Mouse (Mus musculus) CH12.LX (cell line): ENCODE measurements around the gene Il1rl2. TPM values are rescaled to one million over a fixed set of nuclear protein-coding genes. Genes with fewer than 3 reads are reported as not detected.

Experiments
- DNase-seq: peaks from one replicate; pipeline ENCODE4 v3.0.0-alpha.2; 2013; ENCODE audit errors: extremely low read depth
- H3K27ac ChIP-seq: 2 replicates; pipeline ENCODE4 v1.5.1; 2012; ENCODE audit warnings: low read depth, mild to moderate bottlenecking, control low read depth, moderate library complexity; ENCODE audit not compliant: insufficient read depth
- H3K27me3 ChIP-seq: replicated peaks from 2 replicates; pipeline ENCODE3; 2012; ENCODE audit warnings: inconsistent platforms
- H3K36me3 ChIP-seq, 2 experiments: replicated peaks in 1 of 2; 2 replicates each; pipeline versions ENCODE3 to v1.6.1; 2012; ENCODE audit warnings: inconsistent platforms in 1 of 2, low read length in 1 of 2, mild to moderate bottlenecking in 1 of 2, mixed read lengths in 1 of 2, moderate library complexity in 1 of 2; ENCODE audit not compliant: control insufficient read depth in 1 of 2, insufficient read depth in 1 of 2
- H3K4me1 ChIP-seq, 2 experiments: 2 replicates each; pipeline ENCODE4 v1.6.1; 2012; ENCODE audit warnings: inconsistent platforms in 1 of 2, moderate library complexity in 1 of 2; ENCODE audit not compliant: insufficient read depth in 2 of 2, control insufficient read depth in 1 of 2
- H3K4me2 ChIP-seq: 2 replicates; pipeline ENCODE4 v1.6.1; 2012; ENCODE audit warnings: low read depth, mild to moderate bottlenecking, control low read depth; ENCODE audit not compliant: poor library complexity, insufficient read depth, severe bottlenecking
- H3K4me3 ChIP-seq, 3 experiments: fragments of 150-350 bp in 1 of 3; sonication (generic) in 1 of 3; replicated peaks in 1 of 3; 2 replicates each; pipeline versions ENCODE3 to v1.5.1; 2011 to 2012; ENCODE audit warnings: low read depth in 2 of 3, low read length in 2 of 3, mild to moderate bottlenecking in 2 of 3, moderate library complexity in 2 of 3, control low read depth in 1 of 3, improper control_type of control experiment in 1 of 3, inconsistent platforms in 1 of 3, mixed read lengths in 1 of 3; ENCODE audit not compliant: poor library complexity in 1 of 3
- H3K79me2 ChIP-seq: replicated peaks from 2 replicates; pipeline ENCODE4 v1.6.1; 2012; ENCODE audit warnings: mild to moderate bottlenecking, moderate library complexity; ENCODE audit not compliant: control insufficient read depth, poor library complexity, insufficient read depth, severe bottlenecking; ENCODE audit errors: extremely low read depth
- H3K9ac ChIP-seq: 2 replicates; pipeline ENCODE4 v1.6.1; 2012; ENCODE audit warnings: low read depth, mild to moderate bottlenecking, control low read depth, moderate library complexity; ENCODE audit not compliant: insufficient read depth
- H3K9me3 ChIP-seq: replicated peaks from 2 replicates; pipeline ENCODE3; 2012; ENCODE audit warnings: low read length, inconsistent platforms, mixed read lengths
- CHD2 ChIP-seq: IDR thresholded peaks from 2 replicates; pipeline ENCODE4 v1.6.1; 2011; ENCODE audit warnings: low read length, improper control_type of control experiment
- CTCF ChIP-seq, 2 experiments: IDR thresholded peaks in 1 of 2; conservative IDR thresholded peaks in 1 of 2; 2 replicates each; pipeline ENCODE4 v1.5.1; 2011 to 2012; ENCODE audit warnings: low read depth in 2 of 2, low read length in 2 of 2, improper control_type of control experiment in 1 of 2, inconsistent platforms in 1 of 2, mild to moderate bottlenecking in 1 of 2, moderate library complexity in 1 of 2
- E2F4 ChIP-seq: IDR thresholded peaks from 2 replicates; pipeline ENCODE4 v1.6.1; 2011; ENCODE audit warnings: low read depth, low read length, improper control_type of control experiment; ENCODE audit not compliant: insufficient replicate concordance
- ELF1 ChIP-seq: IDR thresholded peaks from 2 replicates; pipeline ENCODE4 v1.6.1; 2014; ENCODE audit warnings: low read depth, mild to moderate bottlenecking, inconsistent platforms, low read length, improper control_type of control experiment
- EP300 ChIP-seq: IDR thresholded peaks from 2 replicates; pipeline ENCODE4 v1.6.1; 2011; ENCODE audit warnings: low read length, improper control_type of control experiment
- ETS1 ChIP-seq: conservative IDR thresholded peaks from 2 replicates; pipeline ENCODE4 v1.6.1; 2012; ENCODE audit warnings: low read depth, mild to moderate bottlenecking, inconsistent platforms, low read length, improper control_type of control experiment, moderate library complexity
- GABPA ChIP-seq: IDR thresholded peaks from 2 replicates; pipeline ENCODE4 v1.6.1; 2012; ENCODE audit warnings: low read depth, low read length, improper control_type of control experiment, inconsistent platforms; ENCODE audit not compliant: insufficient replicate concordance
- IRF4 ChIP-seq: IDR thresholded peaks from 2 replicates; pipeline ENCODE4 v1.6.1; 2014; ENCODE audit warnings: low read depth, mild to moderate bottlenecking, inconsistent platforms, low read length, improper control_type of control experiment
- JUND ChIP-seq: conservative IDR thresholded peaks from 2 replicates; pipeline ENCODE4 v1.6.1; 2011; ENCODE audit warnings: low read depth, low read length, improper control_type of control experiment
- KAT2A ChIP-seq: IDR thresholded peaks from 2 replicates; pipeline ENCODE4 v1.6.1; 2012; ENCODE audit warnings: low read length, improper control_type of control experiment, inconsistent platforms; ENCODE audit not compliant: insufficient replicate concordance
- MAX ChIP-seq: IDR thresholded peaks from 2 replicates; pipeline ENCODE4 v1.6.1; 2011; ENCODE audit warnings: low read length, improper control_type of control experiment
- MEF2A ChIP-seq: IDR thresholded peaks from 2 replicates; pipeline ENCODE4 v1.6.1; 2014; ENCODE audit warnings: low read depth, mild to moderate bottlenecking, inconsistent platforms, low read length, improper control_type of control experiment, borderline replicate concordance
- MXI1 ChIP-seq: IDR thresholded peaks from 2 replicates; pipeline ENCODE4 v1.6.1; 2011; ENCODE audit warnings: mild to moderate bottlenecking, low read depth, low read length, improper control_type of control experiment
- MYC ChIP-seq: IDR thresholded peaks from 2 replicates; pipeline ENCODE4 v1.6.1; 2011; ENCODE audit warnings: low read depth, mild to moderate bottlenecking, improper control_type of control experiment, low read length
- NELFE ChIP-seq: IDR thresholded peaks from 2 replicates; pipeline ENCODE4 v1.6.1; 2011; ENCODE audit warnings: low read depth, low read length, improper control_type of control experiment
- NRF1 ChIP-seq: IDR thresholded peaks from 2 replicates; pipeline ENCODE4 v1.6.1; 2014; ENCODE audit warnings: low read depth, mild to moderate bottlenecking, inconsistent platforms, low read length, improper control_type of control experiment, moderate library complexity
- POLR2AphosphoS2 ChIP-seq: IDR thresholded peaks from 2 replicates; pipeline ENCODE4 v1.6.1; 2011; ENCODE audit warnings: low read depth, low read length, improper control_type of control experiment
- RAD21 ChIP-seq: IDR thresholded peaks from 2 replicates; pipeline ENCODE4 v1.6.1; 2011; ENCODE audit warnings: low read depth, mild to moderate bottlenecking, low read length, improper control_type of control experiment, moderate library complexity
- RCOR1 ChIP-seq: conservative IDR thresholded peaks from 2 replicates; pipeline ENCODE4 v1.6.1; 2012; ENCODE audit warnings: low read depth, mild to moderate bottlenecking, inconsistent platforms, low read length, improper control_type of control experiment
- SMC3 ChIP-seq: IDR thresholded peaks from 2 replicates; pipeline ENCODE4 v1.6.1; 2011; ENCODE audit warnings: low read depth, low read length, improper control_type of control experiment
- TBP ChIP-seq: conservative IDR thresholded peaks from 2 replicates; pipeline ENCODE4 v1.6.1; 2011; ENCODE audit warnings: low read depth, low read length, improper control_type of control experiment
- TCF12 ChIP-seq: IDR thresholded peaks from 2 replicates; pipeline ENCODE4 v1.6.1; 2014; ENCODE audit warnings: low read depth, mild to moderate bottlenecking, inconsistent platforms, low read length, improper control_type of control experiment
- UBTF ChIP-seq: IDR thresholded peaks from 2 replicates; pipeline ENCODE4 v1.6.1; 2012; ENCODE audit warnings: low read depth, mild to moderate bottlenecking, inconsistent platforms, low read length, improper control_type of control experiment, moderate library complexity
- USF1 ChIP-seq: IDR thresholded peaks from 2 replicates; pipeline ENCODE4 v1.6.1; 2014; ENCODE audit warnings: low read depth, mild to moderate bottlenecking, inconsistent platforms, low read length, improper control_type of control experiment
- USF2 ChIP-seq: conservative IDR thresholded peaks from 2 replicates; pipeline ENCODE4 v1.6.1; 2011; ENCODE audit warnings: low read depth, low read length, improper control_type of control experiment
- ZC3H11A ChIP-seq: IDR thresholded peaks from 2 replicates; pipeline ENCODE4 v1.6.1; 2012; ENCODE audit warnings: low read depth, mild to moderate bottlenecking, inconsistent platforms, low read length, improper control_type of control experiment
- ZMIZ1 ChIP-seq: IDR thresholded peaks from 2 replicates; pipeline ENCODE4 v1.6.1; 2012; ENCODE audit warnings: low read depth, mild to moderate bottlenecking, inconsistent platforms, low read length, improper control_type of control experiment
- ZNF384 ChIP-seq: IDR thresholded peaks from 2 replicates; pipeline ENCODE4 v1.6.1; 2012; ENCODE audit warnings: low read depth, low read length, improper control_type of control experiment, inconsistent platforms
- dilution Hi-C: fragments of 300-500 bp; cut with MboI; formaldehyde crosslinking; loops from 2 replicates; pipeline ENCODE4 v1.14.3; 2020; ENCODE audit warnings: low sequenced_read_pairs; ENCODE audit not compliant: extremely low pct_unique_long_range_greater_than_20kb, extremely low pct_ligation_motif_present
- in situ Hi-C: fragments of 300-500 bp; cut with MboI; formaldehyde crosslinking; loops from 3 replicates; pipeline ENCODE4 v1.14.3; 2019; ENCODE audit warnings: low sequenced_read_pairs, low pct_ligation_motif_present, low pct_unique_long_range_greater_than_20kb, mixed read lengths
- polyA plus RNA-seq: library from polyadenylated mRNA; unstranded; fragments of >175 nt; gene quantifications from 2 replicates; pipeline ENCODE4 v1.2.1, GENCODE M21; 2012; ENCODE audit warnings: low read depth; ENCODE audit not compliant: insufficient read length
- total RNA-seq, 2 experiments: library from RNA; depleted of rRNA; stranded (reverse); fragments of 300-350 nt in 1 of 2; fragments of >200 nt in 1 of 2; gene quantifications; 2 replicates each; pipeline ENCODE4 v1.2.3; 2012 to 2014

Il1rl2 gene
- total and polyA plus RNA-seq, 3 experiments = not detected

GRCm38 (mm10) chr1:40376745-40377144 is 52.3 kb downstream of the Il1rl2 start:
- Histone ChIP-seq H3K36me3 (no peaks in the 10 kb centered on the region), H3K9me3 (no peaks in the 10 kb centered on the region), H3K27me3 (no peaks in the 10 kb centered on the region), H3K4me1 (peaks cover 3 to 4% of the 10 kb centered on the region in 2 experiments; a peak in 2 of 4 replicates), H3K27ac (no peak overlapping the region), H3K4me3 (no peak overlapping the region), H3K79me2 (no peaks in the 10 kb centered on the region), H3K4me2 (no peak overlapping the region), H3K9ac (no peak overlapping the region)
- DNase-seq = no peak
- dilution Hi-C loops = no loop called here
- TF ChIP-seq ZNF384 (no peak), NRF1 (no peak), USF2 (no peak), RCOR1 (no peak), TCF12 (no peak), MYC (no peak), MEF2A (no peak), NELFE (no peak), E2F4 (no peak), GABPA (no peak)
- in situ Hi-C loops = loop anchor here (5.0 to 25.0 kb wide), 4 partner anchors 242 to 689 kb away; no protein-coding TSS in a partner anchor

GRCm38 (mm10) chr1:40378794-40379193 is 54.4 kb downstream of the Il1rl2 start:
- TF ChIP-seq GABPA (no peak), TCF12 (no peak), ZMIZ1 (no peak), E2F4 (no peak), JUND (no peak), POLR2AphosphoS2 (no peak), ETS1 (no peak), USF1 (no peak), MAX (no peak), USF2 (no peak), TBP (no peak), MXI1 (no peak), EP300 (no peak), RAD21 (peak; percentile 95), ELF1 (no peak), ZC3H11A (0 out of 2 replicates have a peak, but pooled peaks have one; percentile 28), UBTF (no peak), RCOR1 (no peak), CTCF (conservative IDR thresholded peaks at IDR 0.05 in 1 of 2, IDR thresholded peaks at IDR 0.05 in 1 of 2; ENCODE audit: low read depth in 2 of 2, low read length in 2 of 2) (peak; percentile 90 to 93), IRF4 (no peak), CHD2 (no peak), KAT2A (no peak), SMC3 (peak; percentile 85)
- no peak overlapping the region for H3K9ac ChIP-seq
- no peaks in the 10 kb centered on the region for H3K36me3 ChIP-seq
- H3K4me3 ChIP-seq = no peak overlapping the region
- H3K27me3 ChIP-seq = no peaks in the 10 kb centered on the region
- peaks cover 3 to 4% of the 10 kb centered on the region in 2 experiments; a peak in 2 of 4 replicates for H3K4me1 ChIP-seq
- no peaks in the 10 kb centered on the region for H3K9me3 ChIP-seq
- in situ Hi-C loops (loop anchor here (5.0 to 25.0 kb wide), 4 partner anchors 244 to 691 kb away; no protein-coding TSS in a partner anchor), dilution Hi-C loops (no loop called here)
- H3K27ac ChIP-seq = no peak overlapping the region
- no peak overlapping the region for H3K4me2 ChIP-seq
- no peaks in the 10 kb centered on the region for H3K79me2 ChIP-seq
- peak; percentile 66 for DNase-seq
